Mouse (Mus musculus) brain, embryonic 18.5 days (tissue): Measurements from ENCODE around the gene Krtap12-1.
"Not testable (repeated sequence)": the region's sequence is repeated elsewhere in the genome, so short reads cannot be mapped to it uniquely, and the experiment has no call there.

Experiments used
- DNase-seq: peaks from one replicate; pipeline ENCODE4 v3.0.0-alpha.2; 2012; ENCODE audit warnings: low read depth, low spot score

The Krtap12-1 gene

DNA sequence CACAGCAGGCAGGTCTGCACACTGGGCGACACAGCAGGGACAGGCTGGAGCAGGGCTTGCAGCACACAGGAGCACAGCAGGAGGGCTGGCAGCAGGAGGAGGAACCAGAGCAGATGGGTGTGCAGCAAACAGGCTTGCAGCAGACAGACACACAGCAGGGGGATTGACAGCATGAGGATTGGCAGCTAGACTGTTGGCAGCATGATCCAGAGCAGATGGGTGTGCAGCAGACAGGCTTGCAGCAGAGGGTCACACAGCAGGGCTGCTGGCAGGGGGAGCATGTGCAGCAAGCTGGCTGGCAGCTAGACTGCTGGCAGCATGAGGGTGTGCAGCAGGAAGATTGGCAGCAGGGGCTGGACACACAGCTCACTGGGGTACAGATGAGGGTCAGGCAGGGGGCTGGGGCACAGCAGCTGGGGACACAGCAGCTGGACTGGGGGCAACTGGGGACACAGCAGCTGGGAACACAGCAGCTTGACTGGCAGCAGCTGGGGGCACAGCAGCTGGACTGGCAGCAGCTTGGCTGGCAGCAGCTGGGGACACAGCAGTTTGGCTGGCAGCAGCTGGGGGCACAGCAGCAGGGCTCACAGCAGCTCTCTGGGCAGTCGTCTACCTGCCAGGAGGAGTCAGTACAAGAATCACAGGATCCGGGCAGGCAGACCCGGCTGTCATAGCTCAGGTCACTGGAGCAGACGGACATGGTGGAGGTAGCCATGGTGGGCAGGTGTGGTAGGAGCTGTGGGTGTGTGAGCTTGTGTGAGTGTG lies 21.7 kb downstream of the Krtap12-1 start, which contains the start of gene Gm18596:
Gene Gm18596, minus strand, starts transcription at position 715 of the 765 bp plus-strand sequence.
- not testable (repeated sequence) for DNase-seq

DNA sequence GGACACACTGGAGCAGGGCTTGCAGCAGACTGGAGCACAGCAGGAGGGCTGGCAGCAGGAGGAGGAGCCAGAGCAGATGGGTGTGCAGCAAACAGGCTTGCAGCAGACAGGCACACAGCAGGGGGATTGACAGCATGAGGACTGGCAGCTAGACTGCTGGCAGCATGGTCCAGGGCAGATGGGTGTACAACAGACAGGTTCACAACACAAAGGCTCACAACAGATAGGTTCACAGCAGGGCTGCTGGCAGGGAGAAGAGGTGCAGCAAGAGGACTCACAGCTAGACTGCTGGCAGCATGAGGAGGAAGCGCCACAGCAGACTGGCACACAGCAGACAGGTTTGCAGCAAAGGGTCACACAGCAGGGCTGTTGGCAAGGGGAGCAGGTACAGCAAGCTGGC lies 30.3 kb downstream of the Krtap12-1 start:
- DNase-seq, result not testable (repeated sequence)

DNA sequence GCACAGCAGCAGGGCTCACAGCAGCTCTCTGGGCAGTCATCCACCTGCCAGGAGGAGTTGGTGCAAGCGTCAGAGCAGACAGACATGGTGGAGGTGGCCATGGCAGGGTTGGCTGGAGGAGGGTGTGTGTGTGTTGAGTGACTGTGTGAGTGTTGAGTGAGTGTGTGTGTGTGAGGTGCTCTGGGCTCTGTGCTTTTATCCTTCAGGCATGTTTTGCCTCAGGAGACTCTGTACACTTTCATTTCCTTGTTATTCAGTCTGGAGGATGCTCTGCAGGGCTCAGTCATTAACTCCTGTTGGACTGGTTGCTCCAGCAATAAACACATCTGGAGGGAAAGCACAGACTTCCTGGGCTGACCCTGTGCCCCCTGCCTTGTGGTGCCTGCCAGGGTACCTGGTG lies 30.9 kb downstream of the Krtap12-1 start, which contains the start of gene Gm9736:
Gene Gm9736, minus strand, starts transcription at position 101 of the 400 bp plus-strand sequence.
- not testable (repeated sequence) for DNase-seq

DNA sequence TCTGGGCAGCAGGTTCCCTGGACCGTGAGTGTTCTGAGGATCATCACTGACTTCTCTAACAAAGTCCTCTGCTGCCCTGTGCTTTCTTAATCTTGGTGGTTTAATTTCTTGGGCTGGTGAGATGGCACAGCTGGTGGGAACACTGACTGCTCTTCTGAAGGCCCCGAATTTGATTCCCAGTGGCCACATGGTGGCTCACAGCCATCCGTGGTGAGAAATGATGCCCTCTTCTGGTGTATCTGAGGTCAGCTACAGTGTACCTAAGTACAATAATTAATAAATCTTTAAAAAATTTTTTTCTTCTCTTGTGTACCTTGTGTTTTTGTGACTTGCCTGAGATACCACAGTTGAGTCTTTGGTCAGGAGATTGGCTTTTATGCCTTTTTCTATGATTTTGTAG lies 31.9 kb downstream of the Krtap12-1 start:
- DNase-seq, result not testable (repeated sequence)

DNA sequence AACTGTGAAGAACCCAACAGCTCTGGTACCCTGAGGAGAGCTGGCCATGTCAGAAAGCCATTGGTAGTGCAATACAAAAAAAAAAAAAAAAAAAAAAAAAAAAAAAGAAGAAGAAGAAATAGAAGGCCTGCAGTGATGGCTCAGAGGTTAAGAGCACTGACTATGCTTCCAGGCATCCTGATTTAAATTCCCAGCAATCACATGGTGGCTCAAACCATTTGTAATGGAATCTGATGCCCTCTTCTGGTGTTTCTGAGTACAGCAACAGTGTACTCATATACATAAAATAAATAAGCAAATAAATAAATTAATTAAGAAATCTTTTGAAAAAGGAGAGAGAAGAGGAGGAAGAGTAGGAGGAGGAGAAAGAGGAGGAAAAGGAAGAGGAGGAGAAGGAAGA lies 33.0 kb downstream of the Krtap12-1 start:
- DNase-seq, result no peak

DNA sequence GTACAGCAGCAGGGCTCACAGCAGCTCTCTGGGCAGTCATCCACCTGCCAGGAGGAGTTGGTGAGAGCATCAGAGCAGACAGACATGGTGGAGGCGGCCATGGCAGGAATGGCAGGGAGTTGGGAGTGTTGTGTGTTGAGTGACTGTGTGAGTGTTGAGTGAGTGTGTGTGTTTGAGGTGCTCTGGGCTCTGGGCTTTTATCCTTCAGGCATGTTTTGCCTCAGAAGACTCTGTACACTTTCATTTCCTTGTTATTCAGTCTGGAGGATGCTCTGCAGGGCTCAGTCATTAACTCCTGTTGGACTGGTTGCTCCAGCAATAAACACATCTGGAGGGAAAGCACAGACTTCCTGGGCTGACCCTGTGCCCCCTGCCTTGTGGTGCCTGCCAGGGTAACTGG lies 39.2 kb downstream of the Krtap12-1 start, which contains the start of gene Gm3233:
Gene Gm3233, minus strand, starts transcription at position 101 of the 400 bp plus-strand sequence.
- DNase-seq, result not testable (repeated sequence)

DNA sequence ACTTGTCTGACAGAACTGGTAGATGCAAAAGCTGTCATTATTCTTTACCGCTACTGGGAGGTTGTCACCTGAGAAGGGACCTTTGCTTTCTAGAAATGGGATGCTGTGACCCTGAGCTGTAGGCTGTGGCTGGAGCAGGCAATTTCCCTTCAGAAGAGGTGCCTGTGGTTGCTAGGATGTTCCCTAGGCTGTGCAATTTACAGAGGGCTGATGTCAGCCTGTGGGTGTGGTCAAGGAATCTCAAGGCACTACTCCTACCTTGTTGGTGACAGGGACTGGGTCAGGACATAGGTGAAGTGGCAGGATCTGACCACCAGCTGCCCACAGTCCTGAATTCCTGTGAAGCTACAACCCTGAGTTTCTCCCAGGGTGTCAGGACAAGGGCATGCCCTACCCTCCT lies 49.3 kb downstream of the Krtap12-1 start:
- DNase-seq, result no peak
